Mouse (Mus musculus) cerebellum, adult 11-12 months (tissue): ENCODE data around the gene Src.

ENCODE experiments used
- DNase-seq: peaks from one replicate; pipeline ENCODE4 v3.0.0; 2022

Gene Src

GRCm38 (mm10) chr2:157441363-157441762 is 23.1 kb downstream of the Src start:
- no peak for DNase-seq

- no peak for DNase-seq
These were observed 29.3 kb downstream of the Src start for GRCm38 (mm10) chr2:157447297-157448158.

DNA sequence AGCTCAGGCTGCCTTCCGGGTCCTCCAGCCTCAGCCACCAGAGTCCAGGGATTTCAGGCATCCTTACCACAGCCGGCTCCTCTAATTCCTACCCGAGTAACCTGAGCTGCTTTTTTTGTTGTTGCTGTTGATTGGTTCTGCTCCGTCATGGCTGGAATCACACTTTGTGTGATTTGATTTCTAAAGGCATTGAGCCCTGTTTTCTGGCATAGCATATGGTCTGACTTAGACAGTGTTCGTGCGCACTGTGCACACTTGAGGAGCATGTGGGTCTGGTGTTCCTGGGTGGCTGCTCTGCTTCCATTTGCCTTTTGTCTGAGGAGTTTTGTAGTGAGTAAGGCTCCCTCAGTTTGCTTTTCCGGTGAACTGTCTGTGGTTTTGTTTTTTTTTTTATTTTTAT is 30.1 kb downstream of the Src start:
- DNase-seq = no peak

DNA sequence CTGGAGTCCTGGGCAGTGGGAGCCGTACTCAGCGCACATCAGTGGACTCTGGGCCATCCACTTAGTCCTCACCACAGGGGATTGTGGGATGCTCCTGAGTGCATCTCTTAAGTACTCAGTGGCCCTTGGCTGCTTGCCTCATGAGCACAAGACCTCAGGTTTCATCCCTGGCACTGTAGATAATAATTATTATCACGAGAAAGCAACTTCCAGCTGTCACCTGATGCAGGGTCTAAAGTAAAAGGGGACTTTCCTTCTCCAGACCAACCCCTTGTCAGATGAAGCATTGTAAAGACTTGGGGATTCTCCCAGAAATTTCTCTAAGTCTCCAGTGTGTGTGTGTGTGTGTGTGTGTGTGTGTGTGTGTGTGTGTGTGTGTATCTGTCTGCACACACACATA is 32.7 kb downstream of the Src start:
- no peak for DNase-seq

DNA sequence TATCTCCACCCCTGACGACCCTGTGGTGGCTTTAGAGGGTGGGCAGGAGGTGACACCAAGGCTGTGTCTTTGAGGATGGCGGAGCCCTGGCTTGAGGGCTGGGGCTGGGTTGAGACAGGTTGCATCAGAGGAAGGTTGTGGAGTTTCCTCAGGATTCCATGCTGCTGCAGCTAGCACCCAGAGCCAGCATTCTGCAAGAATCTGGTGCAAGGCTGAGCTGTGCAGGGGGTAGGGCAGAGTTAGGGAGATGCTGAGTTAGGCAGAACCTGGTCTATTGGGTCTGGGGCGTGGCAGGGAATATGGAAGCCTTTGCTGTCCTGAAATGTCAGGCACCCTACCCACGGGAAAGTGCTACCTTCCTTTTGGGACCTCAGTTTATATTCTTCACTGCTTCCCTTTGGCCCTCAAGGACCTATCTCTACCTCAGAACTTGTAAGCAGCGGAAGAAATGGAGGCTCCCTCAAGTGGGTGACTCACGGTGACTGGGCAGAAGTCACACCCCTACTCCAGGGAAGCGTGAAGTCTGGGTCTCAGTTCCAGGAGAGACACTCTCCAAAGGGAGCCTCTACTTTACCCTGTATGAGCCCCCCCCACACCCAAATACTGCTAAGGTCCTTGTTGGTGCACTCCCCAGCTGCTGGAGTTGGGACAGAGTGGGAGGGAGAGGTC is 33.3 kb downstream of the Src start:
- DNase-seq = no peak

GRCm38 (mm10) chr2:157457100-157457806 is 39.0 kb downstream of the Src start:
- DNase-seq = peak; percentile 83

- peak; percentile 50 for DNase-seq
These were observed 40.2 kb downstream of the Src start for GRCm38 (mm10) chr2:157458472-157458871.

- no peak for DNase-seq
These were observed 41.5 kb downstream of the Src start for GRCm38 (mm10) chr2:157459736-157460135.

DNA sequence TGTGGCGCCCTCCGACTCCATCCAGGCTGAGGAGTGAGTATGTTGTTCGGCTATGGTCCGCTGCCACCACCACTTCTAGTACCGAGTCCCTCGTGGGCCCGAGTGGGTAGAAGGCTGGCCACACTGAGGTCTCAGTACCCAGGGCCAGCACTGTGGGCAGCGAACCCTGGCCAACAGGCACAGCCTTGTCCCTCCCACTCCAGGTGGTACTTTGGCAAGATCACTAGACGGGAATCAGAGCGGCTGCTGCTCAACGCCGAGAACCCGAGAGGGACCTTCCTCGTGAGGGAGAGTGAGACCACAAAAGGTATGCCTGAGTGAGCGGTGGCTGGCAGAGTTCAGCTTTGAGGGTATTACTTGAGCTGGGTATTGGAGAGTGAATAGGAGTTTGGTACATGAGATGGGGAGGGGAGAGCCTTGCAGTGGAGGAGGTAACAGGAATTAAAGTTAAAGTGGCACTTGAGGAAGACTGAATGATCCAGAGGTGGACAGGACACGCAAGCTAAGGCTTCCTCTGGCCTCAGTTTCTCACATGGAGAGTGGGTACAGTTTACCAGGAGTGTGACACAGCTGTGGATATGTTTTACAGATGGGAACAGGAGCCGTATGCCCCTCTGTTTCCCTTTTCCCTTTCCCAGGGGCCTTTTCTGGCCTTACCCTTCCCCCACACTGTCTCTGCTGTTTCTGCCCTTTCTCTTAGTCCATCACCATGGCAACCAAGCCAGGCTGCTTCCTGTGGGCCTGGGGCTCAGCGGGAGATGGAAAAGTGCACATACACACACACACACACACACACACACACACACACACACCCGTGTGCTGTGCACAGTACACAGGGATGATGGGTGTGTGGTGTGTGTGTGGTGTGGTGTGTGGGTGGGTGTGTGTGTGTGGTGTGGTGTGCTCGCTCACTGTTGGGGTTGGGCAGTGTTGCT is 44.8 kb downstream of the Src start:
- DNase-seq = no peak

GRCm38 (mm10) chr2:157463887-157464745 is 45.9 kb downstream of the Src start:
- no peak for DNase-seq

GRCm38 (mm10) chr2:157464746-157465126 is 46.5 kb downstream of the Src start:
- DNase-seq = no peak

- DNase-seq = no peak
These were observed 48.6 kb downstream of the Src start for GRCm38 (mm10) chr2:157466836-157467235.

DNA sequence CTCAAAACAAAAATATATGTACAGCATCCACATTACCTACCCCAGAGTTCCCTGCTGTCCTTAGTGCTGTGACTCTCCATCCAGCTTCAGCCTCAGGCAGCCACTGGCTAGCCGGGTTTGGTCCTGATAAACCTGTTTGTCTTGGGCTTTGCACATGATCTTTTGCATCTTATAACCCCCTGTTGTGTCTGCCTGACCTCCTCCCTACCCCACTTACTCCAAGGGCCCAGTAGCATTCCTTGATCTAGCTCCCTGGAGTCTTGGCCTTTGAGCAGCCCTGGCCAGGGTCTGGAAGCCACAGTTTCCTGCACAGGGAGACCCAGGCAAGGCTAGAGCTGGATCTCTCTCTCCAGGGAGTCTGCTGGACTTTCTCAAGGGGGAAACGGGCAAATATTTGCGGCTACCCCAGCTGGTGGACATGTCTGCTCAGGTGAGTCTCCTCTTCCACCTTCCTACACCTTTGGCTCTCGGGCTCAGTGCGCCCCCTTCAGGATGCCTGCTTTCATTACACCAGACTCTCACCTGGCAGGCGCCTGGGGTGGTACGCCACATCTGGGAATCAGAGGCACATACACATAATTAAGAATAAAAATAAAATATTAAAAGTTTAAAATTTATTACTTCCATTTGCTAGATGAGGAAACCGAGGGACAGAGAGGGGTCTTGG is 50.0 kb downstream of the Src start:
- no peak for DNase-seq

DNA sequence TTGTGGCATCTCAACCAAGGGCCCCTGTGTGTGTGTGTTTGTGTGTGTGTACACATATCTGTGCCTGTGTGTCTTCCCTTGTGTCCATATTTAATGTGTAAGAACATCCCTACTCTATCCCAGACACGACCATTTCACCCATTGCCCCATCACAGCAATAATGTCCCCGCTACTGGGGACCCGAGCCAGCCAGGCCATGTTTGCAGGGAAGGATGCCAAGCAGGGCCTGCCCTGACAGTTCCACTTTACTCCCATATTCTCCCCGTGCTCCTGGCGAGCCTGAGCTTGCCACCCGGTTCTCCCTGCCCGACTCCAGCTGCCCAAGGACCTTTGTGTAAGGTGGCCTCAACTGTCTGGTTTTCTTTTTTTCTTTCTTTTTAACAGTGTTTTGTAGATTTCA is 53.0 kb downstream of the Src start:
- no peak for DNase-seq

- no peak for DNase-seq
These were observed 53.5 kb downstream of the Src start for GRCm38 (mm10) chr2:157471737-157472136.

DNA sequence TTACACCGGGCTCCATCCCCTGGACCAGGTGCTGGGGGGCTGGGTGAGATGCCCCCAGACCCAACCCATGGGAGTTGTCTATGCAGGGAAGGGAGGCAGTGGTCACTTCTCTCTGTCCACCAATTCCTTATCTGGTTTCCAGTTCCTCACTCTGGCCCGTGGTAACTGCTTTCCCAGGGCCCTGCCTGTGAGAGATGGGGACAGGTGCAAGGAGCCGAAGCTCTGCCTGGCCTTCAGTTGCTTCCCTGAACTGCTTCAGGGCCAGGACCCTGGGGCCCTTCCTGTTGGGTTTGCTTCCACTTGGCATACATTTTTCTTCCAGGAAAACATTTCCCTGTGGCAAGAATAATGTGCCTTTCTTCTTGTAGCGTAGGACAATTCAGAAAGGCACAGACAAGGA is 54.2 kb downstream of the Src start:
- DNase-seq = no peak

- DNase-seq = no peak
These were observed 56.1 kb downstream of the Src start for GRCm38 (mm10) chr2:157474269-157474729.

GRCm38 (mm10) chr2:157475437-157476379 is 57.5 kb downstream of the Src start:
- DNase-seq = no peak

GRCm38 (mm10) chr2:157478651-157479050 is 60.4 kb downstream of the Src start:
- no peak for DNase-seq
